Mouse (Mus musculus) adrenal gland, adult 18-20 months (tissue): ENCODE data around the gene C1qtnf5. TPM values are rescaled to one million over a fixed set of nuclear protein-coding genes. Genes with fewer than 3 reads are reported as not detected.
A peak's percentile ranks its signal among the peaks of the same experiment; 100 is the strongest.
"Not testable (repeated sequence)": the region's sequence is repeated elsewhere in the genome, so short reads cannot be mapped to it uniquely, and the experiment has no call there.

ENCODE experiments used
- DNase-seq, 2 experiments: peaks; one replicate each; pipeline ENCODE4 v3.0.0; 2021 to 2022; ENCODE audit warnings: low spot score in 2 of 2
- total RNA-seq, 2 experiments: library from RNA; stranded (reverse); gene quantifications; 1 replicate in 1 of 2; 2 replicates in 1 of 2; pipeline ENCODE4 v1.2.3; 2021

Gene C1qtnf5
- total RNA-seq, 2 experiments from 2014 or later = 13.2 to 17.8 TPM

- DNase-seq = no peak
Observed at GRCm38 (mm10) chr9:44104881-44105280, 2.2 kb upstream of the C1qtnf5 start.

GRCm38 (mm10) chr9:44105781-44106180, 1.3 kb upstream of the C1qtnf5 start:
- DNase-seq = no peak

DNA sequence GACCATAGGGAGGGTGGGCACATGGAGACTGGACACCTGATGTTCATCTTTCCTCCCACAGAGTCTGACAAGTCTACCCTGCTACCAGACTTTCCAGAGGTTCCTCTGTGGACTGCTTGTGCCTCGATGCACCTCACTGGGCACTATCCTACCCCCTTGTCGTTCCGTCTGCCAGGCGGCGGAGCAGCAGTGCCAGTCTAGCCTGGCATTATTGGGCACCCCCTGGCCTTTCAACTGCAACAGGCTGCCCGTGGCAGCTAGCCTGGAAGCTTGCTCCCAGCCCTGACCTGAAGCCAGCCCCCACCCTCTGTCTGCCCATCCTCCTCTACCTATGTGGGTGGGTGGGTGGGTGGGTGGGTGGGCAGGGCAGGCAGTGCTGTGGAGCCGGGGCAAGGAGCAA, 863 bp upstream of the C1qtnf5 start:
- DNase-seq = no peak

- DNase-seq = no peak
Observed at GRCm38 (mm10) chr9:44106596-44106995, 449 bp upstream of the C1qtnf5 start.

- DNase-seq = peak; percentile 50 to 63
Observed at GRCm38 (mm10) chr9:44107557-44108179, 623 bp downstream of the C1qtnf5 start.

- no peak for DNase-seq
Observed at GRCm38 (mm10) chr9:44108269-44109055, 1.4 kb downstream of the C1qtnf5 start.

DNA sequence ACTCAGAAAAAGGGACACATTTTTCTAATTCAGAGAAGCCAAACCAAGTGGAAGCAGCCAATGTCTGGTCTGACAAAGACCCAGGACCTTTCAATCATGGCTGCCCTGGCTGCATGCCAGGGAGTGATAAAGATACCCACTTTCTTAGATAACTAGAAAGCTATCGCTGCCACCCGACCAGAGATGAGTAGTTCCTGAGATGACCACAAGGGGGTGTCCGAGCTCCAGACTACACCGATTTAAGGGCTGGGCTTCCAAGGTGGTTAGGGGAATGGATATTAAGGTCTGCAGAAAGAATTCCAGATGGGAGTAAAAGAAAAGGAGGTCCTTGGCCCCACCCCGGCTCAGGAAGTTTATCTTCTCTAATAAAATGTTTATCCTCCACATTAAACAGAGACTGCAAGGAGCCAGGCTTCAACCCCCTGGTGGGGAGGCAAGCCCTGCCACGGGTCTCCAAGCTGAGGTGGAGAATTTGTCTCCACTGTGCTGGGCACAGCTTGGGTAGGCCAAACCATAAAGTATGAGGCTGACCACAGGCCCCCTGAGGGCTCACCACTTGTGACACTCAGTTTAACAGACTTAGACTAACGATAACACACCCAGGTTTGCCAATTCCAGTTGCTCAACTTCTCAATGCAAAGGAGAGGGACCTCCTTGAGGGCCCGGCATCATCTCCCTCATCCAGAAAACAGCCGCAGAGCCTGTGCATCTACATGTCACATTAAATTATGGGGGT, 2.5 kb downstream of the C1qtnf5 start:
- peak; percentile 76 to 78 for DNase-seq

- not testable (repeated sequence) for DNase-seq
Observed at GRCm38 (mm10) chr9:44111909-44112308, 4.9 kb downstream of the C1qtnf5 start.

DNA sequence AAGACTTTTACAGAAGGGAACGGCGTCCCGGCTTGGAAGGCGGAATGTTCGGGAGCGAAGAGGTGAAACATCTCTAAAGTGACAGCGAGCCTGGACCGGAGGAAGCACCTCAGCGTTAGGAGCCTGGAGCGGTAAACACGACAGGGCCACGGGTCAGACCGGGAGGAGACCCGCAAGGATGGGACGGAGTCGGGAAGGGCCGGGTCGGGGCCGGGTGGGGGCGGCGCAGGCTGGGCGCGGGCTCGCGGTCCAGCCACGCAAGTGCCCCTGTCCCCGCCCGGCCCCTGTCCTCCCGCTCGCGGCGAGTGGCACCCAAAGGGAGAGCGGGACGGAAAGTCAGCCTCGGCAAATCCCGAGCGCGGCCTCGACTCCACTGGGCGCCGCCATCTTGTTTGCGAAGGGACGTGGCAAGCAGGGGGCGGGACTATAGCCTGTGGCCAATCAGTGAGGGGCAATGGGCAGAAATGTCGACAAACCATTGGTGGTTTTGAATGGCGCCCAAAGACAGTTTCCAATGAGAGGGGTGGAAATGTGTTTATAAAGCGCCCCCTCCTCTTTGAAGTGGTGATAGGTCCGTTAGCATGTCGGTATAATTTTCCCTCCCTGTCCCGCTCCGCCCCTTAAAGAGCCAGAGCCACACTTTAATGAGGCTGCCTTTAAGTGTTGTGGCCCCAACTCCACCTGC, 6.2 kb downstream of the C1qtnf5 start, which contains the start of the genes Gm49380 and Rnf26:
Gm49380 (minus strand) TSS at position 396 of the 685 bp plus-strand sequence.
Rnf26 (minus strand) TSS at position 413 of the 685 bp plus-strand sequence.
- DNase-seq = peak; percentile 88

DNA sequence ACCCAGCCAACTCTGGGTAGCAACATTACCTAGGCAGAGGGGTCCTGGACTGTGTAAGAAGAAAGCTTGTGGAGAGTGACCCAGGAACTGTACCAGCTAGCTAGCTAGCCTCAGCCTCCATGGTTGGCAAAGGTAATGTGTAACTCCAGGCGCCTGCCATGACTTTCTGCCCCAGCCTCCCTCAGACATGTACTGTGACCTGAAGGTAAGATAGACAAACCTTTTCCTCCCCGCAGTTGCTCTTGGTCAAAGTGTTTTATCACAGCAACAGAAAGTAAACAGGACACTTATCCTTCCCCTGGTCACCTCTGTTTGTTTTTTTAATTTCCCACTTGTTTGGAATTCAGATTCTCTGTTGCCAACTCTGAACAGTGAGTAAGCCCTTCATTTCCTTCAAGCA, 7.4 kb downstream of the C1qtnf5 start:
- DNase-seq = no peak

DNA sequence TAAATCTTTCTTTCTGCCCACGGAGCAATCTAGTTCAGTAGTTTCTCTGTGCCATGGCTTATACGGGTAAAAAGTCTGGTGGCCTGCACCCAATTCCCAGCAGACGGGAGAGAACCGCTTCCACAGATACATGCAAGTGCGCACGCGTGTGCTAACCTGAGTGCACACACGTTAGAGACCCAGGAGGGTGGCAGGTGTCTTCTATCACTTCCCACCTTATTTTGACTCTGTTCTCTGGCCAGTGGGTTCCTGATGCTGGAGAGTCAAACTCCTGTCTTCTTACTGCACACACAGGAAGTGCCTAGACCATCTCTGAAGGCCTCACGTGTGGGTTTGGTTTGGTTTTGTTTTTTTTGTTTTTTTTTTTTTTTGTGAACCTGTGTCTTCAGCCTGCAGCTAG, 8.6 kb downstream of the C1qtnf5 start:
- no peak for DNase-seq

DNA sequence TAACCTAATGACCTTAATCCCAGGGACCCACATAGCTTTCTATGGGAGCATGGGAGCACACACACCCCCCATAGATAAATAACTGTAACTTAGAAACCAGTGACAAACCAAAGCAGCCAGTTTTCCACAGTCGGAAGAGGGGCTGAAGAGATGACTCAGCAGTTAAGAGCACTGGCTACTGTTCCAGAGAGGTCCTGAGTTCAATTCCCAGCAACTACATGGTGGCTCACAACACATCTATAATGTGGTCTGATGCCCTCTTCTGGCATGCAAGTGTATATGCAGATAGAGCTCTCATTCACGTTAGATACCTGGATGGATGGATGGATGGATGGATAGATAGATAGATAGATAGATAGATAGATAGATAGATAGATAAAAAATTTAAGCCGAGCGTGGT, 9.1 kb downstream of the C1qtnf5 start:
- no peak for DNase-seq

GRCm38 (mm10) chr9:44119011-44119410, 12.0 kb downstream of the C1qtnf5 start:
- DNase-seq = peak in 1 of 2 experiments; percentile 69

GRCm38 (mm10) chr9:44119948-44120465, 13.0 kb downstream of the C1qtnf5 start:
- DNase-seq = no peak

DNA sequence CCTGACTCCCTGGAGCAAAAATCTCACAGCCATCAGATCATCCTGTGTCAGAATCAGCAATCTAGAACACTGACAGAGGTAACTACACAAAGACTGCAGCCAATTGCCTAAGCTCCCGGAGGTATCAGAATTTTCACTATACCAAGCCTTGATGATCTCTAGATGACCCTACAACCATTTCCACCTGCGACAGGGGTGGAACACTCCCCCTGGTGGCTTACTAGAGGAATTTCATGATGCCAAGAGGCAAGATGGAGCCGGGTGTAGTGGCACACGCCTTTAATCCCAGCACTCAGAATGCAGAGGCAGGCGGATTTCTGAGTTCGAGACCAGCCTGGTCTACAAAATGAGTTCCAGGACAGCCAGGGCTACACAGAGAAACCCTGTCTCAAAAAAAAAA, 17.3 kb downstream of the C1qtnf5 start:
- DNase-seq = no peak

- no peak for DNase-seq
Observed at GRCm38 (mm10) chr9:44125026-44125425, 18.0 kb downstream of the C1qtnf5 start.

DNA sequence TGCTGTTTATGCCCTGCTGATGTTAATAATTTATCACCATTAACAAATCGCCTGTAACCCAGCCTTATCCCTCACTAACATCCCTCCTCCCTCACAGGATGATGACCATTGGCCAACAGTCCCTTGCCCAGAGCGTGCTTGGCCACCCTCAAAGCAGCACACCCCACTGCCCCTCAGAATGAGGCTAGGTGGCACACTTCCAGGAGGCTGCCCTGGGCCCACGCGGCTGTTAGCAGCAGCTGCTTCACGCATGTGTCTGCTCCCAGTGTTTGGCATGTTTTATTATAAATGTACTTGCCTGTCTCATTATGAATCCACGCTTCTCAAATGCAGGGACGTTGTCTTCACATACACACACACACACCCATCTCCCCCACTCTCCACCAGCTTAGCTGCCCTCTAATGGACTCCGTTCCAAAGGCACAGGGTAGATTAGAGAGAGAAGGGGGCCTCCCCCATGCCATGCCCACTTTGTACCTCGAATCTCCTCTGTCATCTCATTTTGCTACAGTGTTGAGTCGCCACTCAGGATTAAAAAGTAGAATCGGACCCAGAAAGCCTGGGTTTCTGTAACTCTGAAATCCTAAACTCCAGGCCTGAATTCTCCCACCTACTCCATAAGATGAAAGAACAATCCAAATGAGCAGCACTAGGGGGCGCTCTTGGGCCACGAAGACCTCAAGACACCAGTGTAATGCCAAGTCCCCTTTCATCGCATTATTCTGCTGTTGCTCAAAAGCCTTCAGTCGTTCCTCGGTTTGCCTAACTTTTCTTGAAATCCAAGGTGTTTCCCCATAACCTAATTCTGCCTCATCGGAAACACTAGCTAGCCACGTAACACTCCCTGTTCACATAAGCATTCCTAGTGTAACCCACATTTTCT, 18.7 kb downstream of the C1qtnf5 start:
- peak; percentile 83 to 87 for DNase-seq

DNA sequence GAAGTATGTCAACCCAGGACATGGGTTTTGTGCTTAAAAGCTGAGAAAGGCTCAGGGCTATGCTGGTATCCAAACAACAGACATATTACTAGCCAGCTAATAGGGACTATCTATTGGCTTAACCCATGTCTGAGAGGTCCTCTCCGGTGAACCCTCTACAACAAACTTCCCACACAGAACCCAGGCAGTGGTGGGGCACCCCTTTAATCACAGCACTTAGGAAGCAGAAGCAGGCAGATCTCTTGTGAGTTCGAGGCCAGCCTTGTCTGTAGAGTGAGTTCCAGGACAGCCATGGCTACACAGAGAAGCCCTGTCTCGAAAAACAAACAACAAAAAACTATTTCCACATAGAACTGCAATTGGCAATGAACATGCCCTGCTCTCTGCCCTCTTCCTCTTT, 19.7 kb downstream of the C1qtnf5 start:
- DNase-seq = no peak

DNA sequence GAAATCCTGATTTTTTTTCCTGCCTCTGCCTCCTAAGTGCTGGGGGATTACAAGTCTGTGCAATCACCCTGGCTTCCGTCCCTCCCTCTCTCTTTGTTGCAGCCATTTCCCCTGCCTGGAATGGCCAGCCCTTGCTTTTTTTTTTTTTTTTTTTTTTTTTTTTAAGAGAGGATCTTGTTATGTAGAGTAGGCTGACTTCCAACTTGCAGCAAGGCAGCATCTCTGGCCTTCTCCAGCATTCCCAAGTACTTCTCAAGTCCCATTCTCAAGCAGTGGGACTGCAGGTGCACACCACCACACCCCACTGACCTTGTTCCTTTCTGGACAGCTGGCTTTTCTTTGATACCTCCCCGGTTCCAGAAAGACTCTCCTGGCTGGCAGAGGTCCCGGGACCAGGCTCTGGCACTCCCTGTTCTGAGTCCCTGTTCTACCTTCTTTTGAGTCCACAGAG, 20.3 kb downstream of the C1qtnf5 start:
- no peak for DNase-seq

- no peak for DNase-seq
Observed at GRCm38 (mm10) chr9:44129633-44130032, 22.6 kb downstream of the C1qtnf5 start.
